Mouse (Mus musculus): ENCODE data around the gene Wbp2nl.

DNA sequence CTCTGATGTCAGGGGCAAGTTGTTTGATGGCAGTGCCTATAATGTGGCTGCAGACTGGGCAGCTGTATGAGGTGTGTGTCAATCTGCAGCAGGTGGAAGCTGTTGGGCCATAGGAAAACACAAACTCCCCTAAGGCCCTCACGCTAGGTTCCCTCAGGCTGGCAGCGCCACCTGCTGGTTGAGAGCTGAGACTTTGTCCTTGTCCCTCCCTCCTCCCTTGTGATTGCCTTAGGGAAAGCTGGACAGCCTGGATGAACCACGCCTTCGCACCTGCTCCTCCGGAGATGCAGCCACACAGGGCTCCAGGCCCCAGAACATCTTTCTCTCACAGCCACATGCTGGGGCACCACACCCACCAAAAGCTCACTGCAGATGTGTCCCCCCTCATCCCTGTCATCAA is 27.6 kb upstream of the Wbp2nl start:
- peak; percentile 81; the same call in 1 of the 2 replicates for TF ChIP-seq CTCF (IDR thresholded peaks at IDR 0.05; ENCODE audit: borderline replicate concordance, control insufficient read depth, extremely low read depth, insufficient read depth, low read length, poor library complexity)
- no peak for TF ChIP-seq POLR2A (IDR thresholded peaks at IDR 0.05; ENCODE audit: control insufficient read depth, extremely low read depth, insufficient read depth, low read length, poor library complexity)
